Mouse (Mus musculus) neural tube, embryonic 11.5 days (tissue): Measurements from ENCODE around the gene Nt5c2. TPM values are rescaled to one million over a fixed set of nuclear protein-coding genes. Genes with fewer than 3 reads are reported as not detected.

Experiments used
- ATAC-seq: fragments of 200-750 bp; cut with Nextera tagmentation; 2 replicates; pipeline ENCODE4 v1.8.0; 2017; ENCODE audit warnings: moderate number of reproducible peaks, mild to moderate bottlenecking, moderate TSS enrichment, moderate library complexity; ENCODE audit not compliant: insufficient read depth, low FRiP score, low TSS enrichment
- DNase-seq: peaks from one replicate; pipeline ENCODE4 v3.0.0-alpha.2; 2015; ENCODE audit warnings: low spot score
- H3K27ac ChIP-seq: fragments of 300-500 bp; sonication (generic); 2 replicates; pipeline ENCODE4 v1.5.1; 2014; ENCODE audit warnings: low read depth, mild to moderate bottlenecking, low read length
- H3K27me3 ChIP-seq: fragments of 300-500 bp; sonication (generic); 2 replicates; pipeline ENCODE4 v1.6.1; 2014; ENCODE audit warnings: mild to moderate bottlenecking, low read length, mixed read lengths; ENCODE audit not compliant: control insufficient read depth, insufficient read depth
- H3K36me3 ChIP-seq: fragments of 300-500 bp; sonication (generic); 2 replicates; pipeline ENCODE4 v1.6.1; 2014; ENCODE audit warnings: mild to moderate bottlenecking, low read length, moderate library complexity, mixed read lengths; ENCODE audit not compliant: control insufficient read depth, insufficient read depth
- H3K4me1 ChIP-seq: fragments of 300-500 bp; sonication (generic); 2 replicates; pipeline ENCODE4 v1.6.1; 2014; ENCODE audit warnings: low read length, mixed read lengths; ENCODE audit not compliant: control insufficient read depth, insufficient read depth
- H3K4me2 ChIP-seq: fragments of 300-500 bp; sonication (generic); 2 replicates; pipeline ENCODE4 v1.6.1; 2014; ENCODE audit warnings: low read depth, mild to moderate bottlenecking, moderate library complexity
- H3K4me3 ChIP-seq: fragments of 300-500 bp; sonication (generic); 2 replicates; pipeline ENCODE4 v1.5.1; 2014; ENCODE audit warnings: low read depth, low read length
- H3K9ac ChIP-seq: fragments of 300-500 bp; sonication (generic); 2 replicates; pipeline ENCODE4 v1.6.1; 2014; ENCODE audit warnings: mild to moderate bottlenecking, low read length
- H3K9me3 ChIP-seq: fragments of 300-500 bp; sonication (generic); 2 replicates; pipeline ENCODE4 v1.6.1; 2016; ENCODE audit warnings: low read length; ENCODE audit not compliant: control insufficient read depth
- WGBS: fragments of 180-500 bp; shearing (Covaris S2); extraction: QIAGEN DNeasy Blood & Tissue Kit; methylation state at CpG from one replicate; pipeline ENCODE4 v1.1.7; 2014; 5-methylcytosine and 5-hydroxymethylcytosine counted together
- polyA plus RNA-seq: library from polyadenylated mRNA; unstranded; fragments of >200 nt; fragmentation: Nextera tagmentation; extraction: Ambion mirVana; gene quantifications from 2 replicates; pipeline ENCODE4 v1.2.1, GENCODE M21; 2014

The Nt5c2 gene
- polyA plus RNA-seq, 1 experiment from 2014 or later = 68.3 TPM

GRCm38 (mm10) chr19:46897135-46897534 lies 117.8 kb downstream of the Nt5c2 start:
- H3K36me3 ChIP-seq = peaks cover 8% of the 10 kb centered on the region
- no peaks in the 10 kb centered on the region for H3K9me3 ChIP-seq
- 90% methylated on average over 3 of the region's 3 CpGs for WGBS
- ATAC-seq (no peak), DNase-seq (no peak)
- H3K4me3 ChIP-seq = no peak overlapping the region
- no peak overlapping the region for H3K9ac ChIP-seq
- no peaks in the 10 kb centered on the region for H3K4me1 ChIP-seq
- no peak overlapping the region for H3K27ac ChIP-seq
- H3K27me3 ChIP-seq = no peaks in the 10 kb centered on the region
- H3K4me2 ChIP-seq = no peak overlapping the region

- no peak for ATAC-seq
- Histone ChIP-seq H3K27ac (no peak overlapping the region), H3K36me3 (peaks cover 14% of the 10 kb centered on the region), H3K9me3 (no peaks in the 10 kb centered on the region), H3K4me2 (no peak overlapping the region), H3K4me1 (no peaks in the 10 kb centered on the region), H3K27me3 (no peaks in the 10 kb centered on the region), H3K4me3 (no peak overlapping the region), H3K9ac (no peak overlapping the region)
- no peak for DNase-seq
- WGBS = 92% methylated on average over 7 of the region's 7 CpGs
These were observed 121.5 kb downstream of the Nt5c2 start for GRCm38 (mm10) chr19:46893484-46893883.

- Histone ChIP-seq H3K27ac (no peak overlapping the region), H3K36me3 (peaks cover 16% of the 10 kb centered on the region), H3K9me3 (no peaks in the 10 kb centered on the region), H3K4me2 (no peak overlapping the region), H3K4me1 (no peaks in the 10 kb centered on the region), H3K9ac (no peak overlapping the region), H3K27me3 (no peaks in the 10 kb centered on the region), H3K4me3 (no peak overlapping the region)
- ATAC-seq (no peak), DNase-seq (no peak)
- 95% methylated on average over 3 of the region's 3 CpGs for WGBS
These were observed 122.1 kb downstream of the Nt5c2 start for GRCm38 (mm10) chr19:46892856-46893255.

GRCm38 (mm10) chr19:46890657-46891056 lies 124.3 kb downstream of the Nt5c2 start:
- WGBS = 95% methylated on average over 8 of the region's 8 CpGs

GRCm38 (mm10) chr19:46889666-46890065 lies 125.3 kb downstream of the Nt5c2 start:
- H3K9ac ChIP-seq = no peak overlapping the region
- H3K36me3 ChIP-seq = peaks cover 12% of the 10 kb centered on the region
- no peaks in the 10 kb centered on the region for H3K9me3 ChIP-seq
- H3K4me1 ChIP-seq = no peaks in the 10 kb centered on the region
- ATAC-seq (no peak), DNase-seq (no peak)
- no peaks in the 10 kb centered on the region for H3K27me3 ChIP-seq
- no peak overlapping the region for H3K27ac ChIP-seq
- no peak overlapping the region for H3K4me3 ChIP-seq
- 94% methylated on average over 8 of the region's 8 CpGs for WGBS
- H3K4me2 ChIP-seq = no peak overlapping the region

More at GRCm38 (mm10) chr19:46890657-46891056, 124.3 kb downstream of the Nt5c2 start:
- Histone ChIP-seq H3K4me3 (no peak overlapping the region), H3K9me3 (no peaks in the 10 kb centered on the region), H3K9ac (no peak overlapping the region), H3K4me1 (no peaks in the 10 kb centered on the region), H3K27me3 (no peaks in the 10 kb centered on the region), H3K27ac (no peak overlapping the region), H3K36me3 (peaks cover 12% of the 10 kb centered on the region), H3K4me2 (no peak overlapping the region)
- ATAC-seq (no peak), DNase-seq (no peak)

GRCm38 (mm10) chr19:46887811-46888527 lies 127.0 kb downstream of the Nt5c2 start:
- Histone ChIP-seq H3K9ac (no peak overlapping the region), H3K36me3 (peaks cover 12% of the 10 kb centered on the region), H3K9me3 (no peaks in the 10 kb centered on the region), H3K27me3 (no peaks in the 10 kb centered on the region), H3K4me2 (no peak overlapping the region), H3K27ac (no peak overlapping the region), H3K4me3 (no peak overlapping the region), H3K4me1 (no peaks in the 10 kb centered on the region)
- ATAC-seq (no peak), DNase-seq (no peak)
- WGBS = 84% methylated on average over 14 of the region's 14 CpGs

- no peak overlapping the region for H3K4me2 ChIP-seq
- ATAC-seq (no peak), DNase-seq (no peak)
- no peak overlapping the region for H3K27ac ChIP-seq
- no peaks in the 10 kb centered on the region for H3K27me3 ChIP-seq
- H3K9ac ChIP-seq = no peak overlapping the region
- H3K4me3 ChIP-seq = no peak overlapping the region
- H3K4me1 ChIP-seq = no peaks in the 10 kb centered on the region
- peaks cover 10% of the 10 kb centered on the region for H3K36me3 ChIP-seq
- 91% methylated on average over 7 of the region's 7 CpGs for WGBS
- H3K9me3 ChIP-seq = no peaks in the 10 kb centered on the region
These were observed 128.1 kb downstream of the Nt5c2 start for GRCm38 (mm10) chr19:46886826-46887225.

- Histone ChIP-seq H3K4me1 (no peaks in the 10 kb centered on the region), H3K4me3 (no peak overlapping the region), H3K9ac (no peak overlapping the region), H3K9me3 (no peaks in the 10 kb centered on the region), H3K36me3 (peaks cover 13% of the 10 kb centered on the region), H3K27ac (no peak overlapping the region), H3K4me2 (no peak overlapping the region), H3K27me3 (no peaks in the 10 kb centered on the region)
- ATAC-seq (no peak), DNase-seq (no peak)
- WGBS = 95% methylated on average over 4 of the region's 4 CpGs
These were observed 129.6 kb downstream of the Nt5c2 start for GRCm38 (mm10) chr19:46885365-46885764.

- Histone ChIP-seq H3K4me2 (no peak overlapping the region), H3K36me3 (peaks cover 2% of the 10 kb centered on the region; the same call in 1 of the 2 replicates)
- no peak for ATAC-seq
These were observed 135.1 kb downstream of the Nt5c2 start for GRCm38 (mm10) chr19:46879876-46880275.

More at GRCm38 (mm10) chr19:46879876-46880275, 135.1 kb downstream of the Nt5c2 start:
- no peak overlapping the region for H3K4me3 ChIP-seq
- no peaks in the 10 kb centered on the region for H3K9me3 ChIP-seq
- H3K27me3 ChIP-seq = no peaks in the 10 kb centered on the region
- H3K9ac ChIP-seq = no peak overlapping the region
- no peak for DNase-seq
- H3K4me1 ChIP-seq = no peaks in the 10 kb centered on the region
- no peak overlapping the region for H3K27ac ChIP-seq
- WGBS = 89% methylated on average over 2 of the region's 2 CpGs
